Mouse (Mus musculus) ES-Bruce4 (cell line): ENCODE measurements around the gene Ier5l.

Source experiments
- CTCF ChIP-seq: IDR thresholded peaks from one replicate; pipeline ENCODE4 v1.8.1; 2011; ENCODE audit warnings: low read depth, low read length
- POLR2A ChIP-seq: IDR thresholded peaks from one replicate; pipeline ENCODE4 v1.8.1; 2011; ENCODE audit warnings: low read length; ENCODE audit not compliant: insufficient read depth

GRCm38 (mm10) chr2:30446891-30447826 lies 26.9 kb downstream of the Ier5l start:
- TF ChIP-seq POLR2A, result no peak
- TF ChIP-seq CTCF, result no peak
